Mouse (Mus musculus) forebrain, embryonic 13.5 days (tissue): ENCODE results near the gene Ggt5. TPM values are rescaled to one million over a fixed set of nuclear protein-coding genes. Genes with fewer than 3 reads are reported as not detected.

Experiments used
- ATAC-seq: fragments of 200-750 bp; cut with Nextera tagmentation; 2 replicates; pipeline ENCODE4 v1.8.0; 2017
- H3K27ac ChIP-seq: fragments of 300-500 bp; sonication (generic); 2 replicates; pipeline ENCODE4 v1.5.1; 2015; ENCODE audit warnings: inconsistent platforms, mild to moderate bottlenecking, moderate library complexity
- H3K27me3 ChIP-seq: fragments of 300-500 bp; sonication (generic); 2 replicates; pipeline ENCODE4 v1.6.1; 2015; ENCODE audit warnings: mild to moderate bottlenecking, inconsistent platforms
- H3K36me3 ChIP-seq: fragments of 300-500 bp; sonication (generic); 2 replicates; pipeline ENCODE4 v1.6.1; 2015; ENCODE audit warnings: mild to moderate bottlenecking, inconsistent platforms; ENCODE audit not compliant: poor library complexity, severe bottlenecking
- H3K4me1 ChIP-seq: fragments of 300-500 bp; sonication (generic); 2 replicates; pipeline ENCODE4 v1.6.1; 2015; ENCODE audit warnings: inconsistent platforms
- H3K4me2 ChIP-seq: fragments of 300-500 bp; sonication (generic); 2 replicates; pipeline ENCODE4 v1.6.1; 2015; ENCODE audit warnings: inconsistent platforms, mild to moderate bottlenecking, moderate library complexity
- H3K4me3 ChIP-seq: fragments of 300-500 bp; sonication (generic); 2 replicates; pipeline ENCODE4 v1.5.1; 2015; ENCODE audit warnings: mild to moderate bottlenecking, inconsistent platforms
- H3K9ac ChIP-seq: fragments of 300-500 bp; sonication (generic); 2 replicates; pipeline ENCODE4 v1.6.1; 2015; ENCODE audit warnings: mild to moderate bottlenecking, inconsistent platforms
- H3K9me3 ChIP-seq: fragments of 300-500 bp; sonication (generic); replicated peaks from 2 replicates; pipeline ENCODE4 v1.6.1; 2016; ENCODE audit warnings: inconsistent platforms
- WGBS: fragments of 180-500 bp; shearing (Covaris S2); methylation state at CpG from one replicate; pipeline ENCODE4 v1.1.7; 2015; 5-methylcytosine and 5-hydroxymethylcytosine counted together
- polyA plus RNA-seq: library from polyadenylated mRNA; unstranded; fragments of >200 nt; fragmentation: Nextera tagmentation; extraction: Ambion mirVana; gene quantifications from 2 replicates; pipeline ENCODE4 v1.2.1, GENCODE M21; 2015

Ggt5 gene
- polyA plus RNA-seq, 1 experiment from 2014 or later, result 2.8 TPM

- Histone ChIP-seq H3K36me3 (no peaks in the 10 kb centered on the region), H3K27ac (no peak overlapping the region), H3K9me3 (no peaks in the 10 kb centered on the region), H3K4me1 (no peaks in the 10 kb centered on the region), H3K9ac (no peak overlapping the region), H3K4me3 (no peak overlapping the region), H3K27me3 (peaks cover 5% of the 10 kb centered on the region; the same call in 1 of the 2 replicates), H3K4me2 (no peak overlapping the region)
- ATAC-seq, result no peak
- 31% methylated on average over 10 of the region's 10 CpGs for WGBS
Observed at GRCm38 (mm10) chr10:75570981-75571657, 18.0 kb upstream of the Ggt5 start.

GRCm38 (mm10) chr10:75571937-75572336, 17.2 kb upstream of the Ggt5 start:
- H3K4me2 ChIP-seq, result no peak overlapping the region
- WGBS, result 43% methylated on average over 9 of the region's 9 CpGs
- no peak overlapping the region for H3K27ac ChIP-seq
- ATAC-seq, result no peak
- no peaks in the 10 kb centered on the region for H3K36me3 ChIP-seq
- no peak overlapping the region for H3K9ac ChIP-seq
- H3K4me3 ChIP-seq, result no peak overlapping the region
- H3K4me1 ChIP-seq, result no peaks in the 10 kb centered on the region
- H3K9me3 ChIP-seq, result no peaks in the 10 kb centered on the region
- H3K27me3 ChIP-seq, result peaks cover 5% of the 10 kb centered on the region; the same call in 1 of the 2 replicates

- 44% methylated on average over 10 of the region's 10 CpGs for WGBS
- Histone ChIP-seq H3K9me3 (no peaks in the 10 kb centered on the region), H3K4me2 (no peak overlapping the region), H3K4me3 (no peak overlapping the region), H3K36me3 (no peaks in the 10 kb centered on the region), H3K4me1 (no peaks in the 10 kb centered on the region), H3K27ac (no peak overlapping the region), H3K9ac (no peak overlapping the region), H3K27me3 (peaks cover 5% of the 10 kb centered on the region; the same call in 1 of the 2 replicates)
- no peak for ATAC-seq
Observed at GRCm38 (mm10) chr10:75573181-75573580, 16.0 kb upstream of the Ggt5 start.

- WGBS, result 90% methylated on average over 9 of the region's 9 CpGs
- ATAC-seq, result no peak
- Histone ChIP-seq H3K27me3 (no peaks in the 10 kb centered on the region; the same call in 1 of the 2 replicates), H3K4me2 (no peak overlapping the region), H3K27ac (no peak overlapping the region), H3K4me3 (no peak overlapping the region), H3K9me3 (no peaks in the 10 kb centered on the region), H3K9ac (0 out of 2 replicates have a peak overlapping the region, but pooled peaks have one; percentile 1), H3K4me1 (no peaks in the 10 kb centered on the region), H3K36me3 (no peaks in the 10 kb centered on the region)
Observed at GRCm38 (mm10) chr10:75573965-75574364, 15.2 kb upstream of the Ggt5 start.

- H3K36me3 ChIP-seq, result no peaks in the 10 kb centered on the region
- no peak overlapping the region for H3K4me3 ChIP-seq
- no peaks in the 10 kb centered on the region; the same call in 1 of the 2 replicates for H3K27me3 ChIP-seq
- no peak for ATAC-seq
- no peaks in the 10 kb centered on the region for H3K9me3 ChIP-seq
- H3K4me1 ChIP-seq, result no peaks in the 10 kb centered on the region
- 82% methylated on average over 6 of the region's 6 CpGs for WGBS
- no peak overlapping the region for H3K27ac ChIP-seq
- no peak overlapping the region for H3K9ac ChIP-seq
- H3K4me2 ChIP-seq, result no peak overlapping the region
Observed at GRCm38 (mm10) chr10:75579129-75579528, 10.0 kb upstream of the Ggt5 start.

- no peaks in the 10 kb centered on the region for H3K9me3 ChIP-seq
- no peak overlapping the region for H3K4me3 ChIP-seq
- peak; percentile 88 for ATAC-seq
- H3K36me3 ChIP-seq, result no peaks in the 10 kb centered on the region
- peak overlapping the region; percentile 26 for H3K4me2 ChIP-seq
- no peak overlapping the region for H3K27ac ChIP-seq
- no peak overlapping the region for H3K9ac ChIP-seq
- peaks cover 10% of the 10 kb centered on the region for H3K4me1 ChIP-seq
- peaks cover 11% of the 10 kb centered on the region for H3K27me3 ChIP-seq
- 24% methylated on average over 20 of the region's 20 CpGs for WGBS
Observed at GRCm38 (mm10) chr10:75585876-75586552, 3.1 kb upstream of the Ggt5 start.

- Histone ChIP-seq H3K4me1 (peaks cover 10% of the 10 kb centered on the region), H3K27ac (no peak overlapping the region), H3K27me3 (peaks cover 11% of the 10 kb centered on the region), H3K9ac (no peak overlapping the region), H3K4me3 (no peak overlapping the region), H3K36me3 (no peaks in the 10 kb centered on the region), H3K9me3 (no peaks in the 10 kb centered on the region), H3K4me2 (no peak overlapping the region)
- ATAC-seq, result no peak
- 83% methylated on average over 1 of the region's 1 CpGs for WGBS
Observed at GRCm38 (mm10) chr10:75586553-75586879, 2.6 kb upstream of the Ggt5 start.

GRCm38 (mm10) chr10:75587781-75588180, 1.4 kb upstream of the Ggt5 start:
- H3K27ac ChIP-seq, result no peak overlapping the region
- no peaks in the 10 kb centered on the region for H3K36me3 ChIP-seq
- no peak overlapping the region for H3K9ac ChIP-seq
- H3K27me3 ChIP-seq, result peaks cover 11% of the 10 kb centered on the region
- no peak overlapping the region for H3K4me3 ChIP-seq
- no peaks in the 10 kb centered on the region for H3K9me3 ChIP-seq
- WGBS, result 86% methylated on average over 4 of the region's 4 CpGs
- H3K4me1 ChIP-seq, result peaks cover 10% of the 10 kb centered on the region
- no peak for ATAC-seq
- no peak overlapping the region for H3K4me2 ChIP-seq

- Histone ChIP-seq H3K4me2 (no peak overlapping the region), H3K27ac (no peak overlapping the region), H3K4me1 (peaks cover 10% of the 10 kb centered on the region), H3K36me3 (no peaks in the 10 kb centered on the region), H3K27me3 (peaks cover 11% of the 10 kb centered on the region), H3K9ac (no peak overlapping the region), H3K4me3 (no peak overlapping the region), H3K9me3 (no peaks in the 10 kb centered on the region)
- no peak for ATAC-seq
- 76% methylated on average over 5 of the region's 5 CpGs for WGBS
Observed at GRCm38 (mm10) chr10:75588336-75588735, 804 bp upstream of the Ggt5 start.

- peak overlapping the region; percentile 21; the same call in 1 of the 2 replicates for H3K27ac ChIP-seq
- H3K4me1 ChIP-seq, result peaks cover 10% of the 10 kb centered on the region
- peaks cover 7% of the 10 kb centered on the region; the same call in 1 of the 2 replicates for H3K27me3 ChIP-seq
- H3K4me2 ChIP-seq, result no peak overlapping the region
- no peaks in the 10 kb centered on the region for H3K9me3 ChIP-seq
- H3K4me3 ChIP-seq, result no peak overlapping the region
- no peak for ATAC-seq
- no peaks in the 10 kb centered on the region for H3K36me3 ChIP-seq
- H3K9ac ChIP-seq, result 0 out of 2 replicates have a peak overlapping the region, but pooled peaks have one; percentile 5
- 91% methylated on average over 16 of the region's 16 CpGs for WGBS
Observed at GRCm38 (mm10) chr10:75589651-75590050, 511 bp downstream of the Ggt5 start.

GRCm38 (mm10) chr10:75591211-75591894, 2.2 kb downstream of the Ggt5 start:
- H3K4me1 ChIP-seq, result peaks cover 9% of the 10 kb centered on the region
- WGBS, result 80% methylated on average over 12 of the region's 12 CpGs
- no peaks in the 10 kb centered on the region for H3K9me3 ChIP-seq
- no peak overlapping the region for H3K4me2 ChIP-seq
- no peak overlapping the region for H3K4me3 ChIP-seq
- no peak overlapping the region for H3K9ac ChIP-seq
- H3K27me3 ChIP-seq, result no peaks in the 10 kb centered on the region
- H3K27ac ChIP-seq, result no peak overlapping the region
- no peaks in the 10 kb centered on the region for H3K36me3 ChIP-seq
- no peak for ATAC-seq

GRCm38 (mm10) chr10:75592585-75592984, 3.4 kb downstream of the Ggt5 start:
- H3K27ac ChIP-seq, result no peak overlapping the region
- peaks cover 4% of the 10 kb centered on the region; the same call in 1 of the 2 replicates for H3K9me3 ChIP-seq
- no peak for ATAC-seq
- peaks cover 8% of the 10 kb centered on the region for H3K4me1 ChIP-seq
- WGBS, result 82% methylated on average over 7 of the region's 7 CpGs
- H3K4me2 ChIP-seq, result no peak overlapping the region
- no peaks in the 10 kb centered on the region for H3K27me3 ChIP-seq
- no peak overlapping the region for H3K4me3 ChIP-seq
- no peaks in the 10 kb centered on the region for H3K36me3 ChIP-seq
- H3K9ac ChIP-seq, result no peak overlapping the region
